Mouse (Mus musculus) intestine, embryonic 14.5 days (tissue): ENCODE measurements around the gene Pramel7. TPM values are rescaled to one million over a fixed set of nuclear protein-coding genes. Genes with fewer than 3 reads are reported as not detected.

Experiments used
- ATAC-seq: fragments of 200-750 bp; cut with Nextera tagmentation; replicated peaks from 2 replicates; pipeline ENCODE4 v1.8.0; 2017; ENCODE audit warnings: low read depth, moderate number of reproducible peaks, moderate TSS enrichment, moderate library complexity; ENCODE audit not compliant: low FRiP score, low TSS enrichment
- DNase-seq: peaks from one replicate; pipeline ENCODE4 v3.0.0-alpha.2; 2018; ENCODE audit warnings: low spot score
- H3K27ac ChIP-seq: fragments of 300-500 bp; sonication (generic); 2 replicates; pipeline ENCODE4 v1.5.1; 2014; ENCODE audit warnings: low read depth, mild to moderate bottlenecking, control low read depth
- H3K27me3 ChIP-seq: fragments of 300-500 bp; sonication (generic); replicated peaks from 2 replicates; pipeline ENCODE4 v1.6.1; 2014; ENCODE audit warnings: low read length, control low read depth; ENCODE audit not compliant: control insufficient read depth, insufficient read depth
- H3K36me3 ChIP-seq: fragments of 300-500 bp; sonication (generic); 2 replicates; pipeline ENCODE4 v1.6.1; 2014; ENCODE audit warnings: low read length, control low read depth; ENCODE audit not compliant: control insufficient read depth, insufficient read depth
- H3K4me1 ChIP-seq: fragments of 300-500 bp; sonication (generic); replicated peaks from 2 replicates; pipeline ENCODE4 v1.6.1; 2014; ENCODE audit warnings: low read length, control low read depth, mixed read lengths; ENCODE audit not compliant: control insufficient read depth, insufficient read depth
- H3K4me2 ChIP-seq: fragments of 300-500 bp; sonication (generic); 2 replicates; pipeline ENCODE4 v1.6.1; 2014; ENCODE audit warnings: low read length
- H3K4me3 ChIP-seq: fragments of 300-500 bp; sonication (generic); 2 replicates; pipeline ENCODE4 v1.5.1; 2014; ENCODE audit warnings: low read depth, low read length, control low read depth, mixed read lengths
- H3K9ac ChIP-seq: fragments of 300-500 bp; sonication (generic); 2 replicates; pipeline ENCODE4 v1.6.1; 2014; ENCODE audit warnings: mild to moderate bottlenecking, low read length
- H3K9me3 ChIP-seq: fragments of 300-500 bp; sonication (generic); 2 replicates; pipeline ENCODE4 v1.6.1; 2016; ENCODE audit warnings: low read length, control low read depth; ENCODE audit not compliant: control insufficient read depth
- WGBS: fragments of 180-500 bp; shearing (Covaris S2); extraction: QIAGEN DNeasy Blood & Tissue Kit; methylation state at CpG from one replicate; pipeline ENCODE4 v1.1.7; 2014; 5-methylcytosine and 5-hydroxymethylcytosine counted together
- polyA plus RNA-seq: library from polyadenylated mRNA; unstranded; fragments of >200 nt; fragmentation: Nextera tagmentation; extraction: Ambion mirVana; gene quantifications from 2 replicates; pipeline ENCODE4 v1.2.1, GENCODE M21; 2014

Gene Pramel7
- polyA plus RNA-seq, 1 experiment from 2014 or later, result not detected

DNA sequence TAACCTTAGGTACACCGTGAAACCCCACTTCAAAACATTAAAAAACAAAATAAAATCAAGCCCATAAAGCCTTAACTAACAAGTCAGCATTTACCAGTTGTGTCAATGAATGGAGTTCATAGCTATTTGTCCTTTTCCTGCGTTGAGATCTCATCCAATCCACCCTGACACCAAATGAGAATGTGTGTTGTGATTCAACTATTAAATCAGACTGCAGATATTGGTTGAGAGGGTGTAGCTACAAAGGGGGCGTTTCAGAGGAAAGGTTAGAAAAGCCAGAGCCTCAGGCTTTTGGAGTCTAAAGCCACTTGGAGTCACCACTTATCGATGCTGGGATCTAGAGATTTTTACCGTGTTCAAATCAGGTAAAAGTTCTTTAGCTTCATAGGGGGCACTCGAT lies 9.4 kb upstream of the Pramel7 start, which contains the start of gene Pramel6:
Gene Pramel6, plus strand, starts transcription at position 301 of the 400 bp plus-strand sequence.
- DNase-seq, result no peak
- Histone ChIP-seq H3K4me3 (no peak within 1 kb of the TSS), H3K4me1 (no peaks in the 10 kb centered on the region), H3K36me3 (no peaks in the 10 kb centered on the region), H3K27me3 (no peaks in the 10 kb centered on the region), H3K9ac (no peak within 1 kb of the TSS), H3K27ac (no peak within 1 kb of the TSS), H3K4me2 (no peak within 1 kb of the TSS), H3K9me3 (no peaks in the 10 kb centered on the region)
- ATAC-seq, result no peak
- WGBS, result 90% methylated on average over 6 of the region's 6 CpGs

DNA sequence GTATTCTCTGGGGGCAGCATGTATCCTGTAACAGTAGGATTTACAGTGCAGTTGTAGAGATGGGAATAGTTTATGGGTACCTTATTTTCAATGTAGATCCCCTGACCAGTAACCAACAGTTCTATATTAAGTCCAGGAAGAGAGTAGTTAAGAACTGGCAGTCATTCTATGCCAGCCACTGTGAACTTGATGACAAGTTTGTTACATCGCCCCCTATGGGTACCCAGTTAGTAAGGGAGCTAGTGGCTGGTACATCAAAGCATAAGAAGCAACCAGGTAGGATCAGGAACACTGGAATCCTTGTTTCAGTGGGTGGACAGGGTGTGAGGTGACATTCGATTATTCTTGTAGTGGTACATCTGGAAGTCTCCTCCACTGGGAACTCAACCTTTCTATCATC lies 14.6 kb downstream of the Pramel7 start:
- Histone ChIP-seq H3K9me3 (no peaks in the 10 kb centered on the region), H3K4me1 (no peaks in the 10 kb centered on the region), H3K4me3 (no peak overlapping the region), H3K9ac (no peak overlapping the region), H3K36me3 (no peaks in the 10 kb centered on the region), H3K4me2 (no peak overlapping the region), H3K27ac (no peak overlapping the region), H3K27me3 (no peaks in the 10 kb centered on the region)
- WGBS, result 79% methylated on average over 2 of the region's 2 CpGs
- ATAC-seq (no peak), DNase-seq (no peak)

DNA sequence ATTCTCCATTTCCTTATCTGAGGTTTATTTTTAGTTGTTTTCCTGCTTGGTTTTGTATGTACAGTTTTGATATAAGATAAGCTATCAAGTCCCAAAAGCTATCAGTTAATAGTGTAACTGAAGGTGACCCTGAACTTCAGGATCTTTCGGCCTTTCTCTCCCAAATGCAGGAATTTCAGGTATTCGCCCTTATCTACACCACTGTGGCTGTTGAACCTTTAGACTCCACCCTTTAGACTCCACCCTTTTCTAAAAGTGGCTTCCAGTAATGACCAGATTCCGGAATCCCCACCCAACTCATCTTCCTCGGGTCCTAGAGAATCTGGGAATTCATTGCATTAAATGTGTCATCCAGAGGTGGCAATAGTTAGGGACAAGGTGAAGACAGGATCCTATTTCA lies 15.7 kb downstream of the Pramel7 start:
- no peaks in the 10 kb centered on the region for H3K27me3 ChIP-seq
- DNase-seq (no peak), ATAC-seq (no peak)
- H3K9ac ChIP-seq, result no peak overlapping the region
- H3K4me3 ChIP-seq, result no peak overlapping the region
- no peaks in the 10 kb centered on the region for H3K9me3 ChIP-seq
- 75% methylated on average over 4 of the region's 4 CpGs for WGBS
- no peak overlapping the region for H3K4me2 ChIP-seq
- H3K4me1 ChIP-seq, result no peaks in the 10 kb centered on the region
- H3K36me3 ChIP-seq, result no peaks in the 10 kb centered on the region
- H3K27ac ChIP-seq, result no peak overlapping the region

DNA sequence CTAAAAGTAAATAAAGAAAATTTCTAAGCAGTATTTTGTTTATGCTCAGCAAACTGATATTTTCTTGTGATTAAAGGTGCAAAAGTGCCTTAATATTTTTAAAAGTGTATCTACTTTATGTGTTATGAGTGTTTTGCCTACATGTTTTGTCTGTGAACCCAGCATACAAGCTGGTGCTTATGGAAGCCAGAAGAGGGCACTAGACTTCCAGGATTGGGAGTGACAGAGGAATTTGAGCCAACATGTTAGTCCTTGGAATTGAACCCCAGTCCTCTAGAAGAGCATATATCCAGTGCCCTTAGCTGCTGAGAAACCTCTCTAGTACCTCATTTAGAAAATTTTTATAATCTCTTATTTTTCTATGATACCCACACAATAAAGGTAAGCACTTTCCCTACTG lies 16.7 kb downstream of the Pramel7 start:
- DNase-seq, result no peak
- H3K4me2 ChIP-seq, result no peak overlapping the region
- H3K27me3 ChIP-seq, result no peaks in the 10 kb centered on the region
- H3K4me1 ChIP-seq, result no peaks in the 10 kb centered on the region
- no peaks in the 10 kb centered on the region for H3K9me3 ChIP-seq
- no peaks in the 10 kb centered on the region for H3K36me3 ChIP-seq
- H3K4me3 ChIP-seq, result no peak overlapping the region
- no peak for ATAC-seq
- no peak overlapping the region for H3K27ac ChIP-seq
- no peak overlapping the region for H3K9ac ChIP-seq

DNA sequence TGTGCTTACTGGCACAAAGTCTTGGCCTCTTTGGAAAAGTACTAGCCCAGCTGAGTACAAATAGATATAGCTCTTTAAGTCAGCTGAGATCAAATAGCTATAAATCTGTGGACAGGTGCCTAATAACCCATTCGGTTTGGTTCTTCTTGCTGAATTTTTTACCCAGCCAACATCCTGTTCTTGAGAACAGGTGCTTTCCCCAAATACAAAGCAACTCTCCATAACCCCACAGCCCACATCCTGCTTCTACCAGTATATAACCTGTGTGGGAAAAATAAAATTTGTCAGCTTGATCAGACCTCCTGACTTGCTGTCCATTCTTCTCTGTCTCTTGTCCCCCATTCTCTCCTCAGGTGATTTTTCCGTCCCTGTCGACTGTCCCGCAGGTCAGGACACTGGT lies 35.1 kb downstream of the Pramel7 start:
- DNase-seq (no peak), ATAC-seq (no peak)
- WGBS, result 96% methylated on average over 4 of the region's 4 CpGs
- H3K4me2 ChIP-seq, result no peak overlapping the region
- no peak overlapping the region for H3K9ac ChIP-seq
- no peak overlapping the region for H3K4me3 ChIP-seq
- H3K27ac ChIP-seq, result no peak overlapping the region
- H3K4me1 ChIP-seq, result no peaks in the 10 kb centered on the region
- H3K27me3 ChIP-seq, result no peaks in the 10 kb centered on the region
- H3K36me3 ChIP-seq, result no peaks in the 10 kb centered on the region
- H3K9me3 ChIP-seq, result no peaks in the 10 kb centered on the region

DNA sequence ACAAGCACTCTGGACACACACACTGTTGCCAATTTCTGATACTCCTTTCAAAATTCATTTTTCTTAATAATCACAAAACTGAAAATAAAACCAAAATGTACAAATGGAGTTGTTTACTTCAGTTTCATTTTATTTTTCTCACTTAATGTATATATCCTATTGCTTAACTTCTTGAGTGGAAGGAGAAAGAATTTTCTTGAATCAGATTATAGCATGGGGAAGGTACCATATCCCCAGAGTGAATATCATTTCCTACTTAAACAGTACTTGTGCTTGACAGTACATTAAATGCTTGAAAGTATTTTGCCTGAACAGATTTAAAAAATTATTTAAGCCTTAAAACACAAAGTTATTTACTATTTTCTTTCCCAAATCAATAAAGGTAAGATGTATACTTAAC lies 43.2 kb downstream of the Pramel7 start, which contains the start of gene Olfr1126:
Gene Olfr1126, plus strand, starts transcription at position 301 of the 400 bp plus-strand sequence.
- Histone ChIP-seq H3K9me3 (no peaks in the 10 kb centered on the region), H3K9ac (no peak within 1 kb of the TSS), H3K27ac (no peak within 1 kb of the TSS), H3K36me3 (no peaks in the 10 kb centered on the region), H3K4me2 (no peak within 1 kb of the TSS), H3K4me1 (no peaks in the 10 kb centered on the region), H3K27me3 (no peaks in the 10 kb centered on the region), H3K4me3 (no peak within 1 kb of the TSS)
- DNase-seq, result no peak
- ATAC-seq, result no peak

Other genes with a start within 250 kb of the Pramel7 start
- not detected in 2 replicates for gene Olfr1115, start 249.1 kb downstream of the Pramel7 start, polyA plus RNA-seq
- gene Olfr1116, start 229.6 kb downstream of the Pramel7 start, polyA plus RNA-seq, result not detected in 2 replicates
- not detected in 2 replicates for gene Olfr1118, start 189.5 kb downstream of the Pramel7 start, polyA plus RNA-seq
- not detected in 2 replicates for gene Olfr1120, start 142.3 kb downstream of the Pramel7 start, polyA plus RNA-seq
- gene Olfr1121, start 127.2 kb downstream of the Pramel7 start, polyA plus RNA-seq, result not detected in 2 replicates
- not detected in 2 replicates for gene Olfr1122, start 111.2 kb downstream of the Pramel7 start, polyA plus RNA-seq
- not detected in 2 replicates for gene Olfr1123, start 80.5 kb downstream of the Pramel7 start, polyA plus RNA-seq
- 0.07 TPM in 1 of 2 replicates, not detected in the other for gene Olfr1124, start 66.8 kb downstream of the Pramel7 start, polyA plus RNA-seq
- not detected in 2 replicates for gene Olfr1126, start 43.1 kb downstream of the Pramel7 start, polyA plus RNA-seq
- gene Pramel6, start 9.5 kb upstream of the Pramel7 start, polyA plus RNA-seq, result not detected in 2 replicates
- gene Olfr153, start 34.7 kb upstream of the Pramel7 start, polyA plus RNA-seq, result not detected in 2 replicates
- gene Olfr1128, start 48.4 kb upstream of the Pramel7 start, polyA plus RNA-seq, result not detected in 2 replicates
- not detected in 2 replicates for gene Olfr1129, start 76.8 kb upstream of the Pramel7 start, polyA plus RNA-seq
- not detected in 2 replicates for gene Olfr1130, start 109.1 kb upstream of the Pramel7 start, polyA plus RNA-seq
- not detected in 2 replicates for gene Olfr1131, start 130.0 kb upstream of the Pramel7 start, polyA plus RNA-seq
- gene Olfr1132, start 140.4 kb upstream of the Pramel7 start, polyA plus RNA-seq, result not detected in 2 replicates
- not detected in 2 replicates for gene Olfr1133, start 150.3 kb upstream of the Pramel7 start, polyA plus RNA-seq
- not detected in 2 replicates for gene Olfr1134, start 161.4 kb upstream of the Pramel7 start, polyA plus RNA-seq
- not detected in 2 replicates for gene Olfr1135, start 176.6 kb upstream of the Pramel7 start, polyA plus RNA-seq
- gene Olfr1136, start 196.9 kb upstream of the Pramel7 start, polyA plus RNA-seq, result not detected in 2 replicates
- gene Olfr1137, start 216.1 kb upstream of the Pramel7 start, polyA plus RNA-seq, result not detected in 2 replicates
- not detected in 2 replicates for gene Olfr1138, start 242.9 kb upstream of the Pramel7 start, polyA plus RNA-seq
- gene Olfr1140, start 246.7 kb upstream of the Pramel7 start, polyA plus RNA-seq, result not detected in 2 replicates